Mouse (Mus musculus) embryo, embryonic 9.5 days (tissue): ENCODE results near the gene Popdc2.

Experiments
- DNase-seq: peaks from one replicate; pipeline ENCODE4 v3.0.0-alpha.2; 2017; ENCODE audit errors: extremely low spot score

Popdc2 gene

GRCm38 (mm10) chr16:38354185-38354913 is 7.7 kb upstream of the Popdc2 start:
- no peak for DNase-seq

GRCm38 (mm10) chr16:38358256-38358812 is 3.7 kb upstream of the Popdc2 start:
- no peak for DNase-seq

GRCm38 (mm10) chr16:38359241-38359640 is 2.8 kb upstream of the Popdc2 start:
- no peak for DNase-seq

- no peak for DNase-seq
Observed at GRCm38 (mm10) chr16:38359857-38360256, 2.2 kb upstream of the Popdc2 start.

GRCm38 (mm10) chr16:38360317-38360716 is 1.7 kb upstream of the Popdc2 start:
- no peak for DNase-seq

- DNase-seq = no peak
Observed at GRCm38 (mm10) chr16:38362493-38363255, 665 bp downstream of the Popdc2 start.

GRCm38 (mm10) chr16:38363256-38363595 is 1.2 kb downstream of the Popdc2 start:
- DNase-seq = no peak

- no peak for DNase-seq
Observed at GRCm38 (mm10) chr16:38363657-38364056, 1.6 kb downstream of the Popdc2 start.

- DNase-seq = no peak
Observed at GRCm38 (mm10) chr16:38365390-38365789, 3.4 kb downstream of the Popdc2 start.

GRCm38 (mm10) chr16:38366231-38366630 is 4.2 kb downstream of the Popdc2 start:
- no peak for DNase-seq

- no peak for DNase-seq
Observed at GRCm38 (mm10) chr16:38368336-38368735, 6.3 kb downstream of the Popdc2 start.

- no peak for DNase-seq
Observed at GRCm38 (mm10) chr16:38369000-38369399, 7.0 kb downstream of the Popdc2 start.

- DNase-seq = no peak
Observed at GRCm38 (mm10) chr16:38369431-38369830, 7.4 kb downstream of the Popdc2 start.

- DNase-seq = no peak
Observed at GRCm38 (mm10) chr16:38369992-38370484, 8.0 kb downstream of the Popdc2 start.

- DNase-seq = no peak
Observed at GRCm38 (mm10) chr16:38370633-38371374, 8.8 kb downstream of the Popdc2 start.

- no peak for DNase-seq
Observed at GRCm38 (mm10) chr16:38371705-38372296, 9.8 kb downstream of the Popdc2 start.

- no peak for DNase-seq
Observed at GRCm38 (mm10) chr16:38372876-38373275, 10.9 kb downstream of the Popdc2 start.

- DNase-seq = no peak
Observed at GRCm38 (mm10) chr16:38373439-38373838, 11.4 kb downstream of the Popdc2 start.

GRCm38 (mm10) chr16:38373941-38374340 is 11.9 kb downstream of the Popdc2 start:
- no peak for DNase-seq

GRCm38 (mm10) chr16:38374379-38375140 is 12.6 kb downstream of the Popdc2 start:
- DNase-seq = no peak

- DNase-seq = no peak
Observed at GRCm38 (mm10) chr16:38375182-38375581, 13.2 kb downstream of the Popdc2 start.
